Mouse (Mus musculus) gastrocnemius, postnatal 36 days (tissue): ENCODE results near the gene Ltk. TPM values are rescaled to one million over a fixed set of nuclear protein-coding genes. Genes with fewer than 3 reads are reported as not detected.

Experiments
- DNase-seq, 2 experiments: peaks; one replicate each; pipeline ENCODE4 v3.0.0; 2022
- intact Hi-C: fragments of 180-260 bp; cut with DNase I; formaldehyde crosslinking; loops from one replicate; pipeline ENCODE4 v1.15.1; 2025
- long read RNA-seq, 2 experiments: library from polyadenylated mRNA; stranded (forward); transcript quantifications; one replicate each; pipeline ENCODE4 v2.0.0; 2021
- total RNA-seq, 2 experiments: library from RNA; stranded (reverse); gene quantifications; 2 replicates each; pipeline ENCODE4 v1.2.3; 2021

The Ltk gene
- total RNA-seq: not detected
- long read RNA-seq, experiment 1: 0 reads
- long read RNA-seq, experiment 2: 0 reads

- no peak for DNase-seq
- intact Hi-C loops: no loop called here
Measured at GRCm38 (mm10) chr2:119760251-119760650, at the start of gene Ltk. Ltk (minus strand) TSS chr2:119760431.

- intact Hi-C loops: no loop called here
- no peak for DNase-seq
Measured at GRCm38 (mm10) chr2:119808881-119809280, 48.6 kb upstream of the Ltk start.

DNA sequence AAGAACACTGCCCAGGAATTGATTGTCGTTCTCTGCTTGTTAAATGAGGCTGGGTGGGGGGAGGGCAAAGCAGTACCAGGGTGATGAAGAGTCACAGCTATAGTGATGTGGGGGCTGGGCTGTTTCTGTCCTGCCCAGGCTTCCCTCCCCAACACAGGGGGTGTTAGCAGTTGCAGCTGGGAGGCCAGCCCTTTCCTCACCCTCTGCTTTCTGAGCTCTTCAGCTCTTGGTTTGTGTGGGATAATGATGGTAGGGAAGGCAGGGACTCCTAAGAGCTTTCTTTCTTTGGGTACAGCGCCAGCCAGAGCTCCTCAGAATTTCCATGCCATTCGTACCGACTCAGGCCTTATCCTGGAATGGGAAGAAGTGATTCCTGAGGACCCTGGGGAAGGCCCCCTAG lies 48.2 kb upstream of the Ltk start:
- no peak for DNase-seq
- intact Hi-C loops: no loop called here

GRCm38 (mm10) chr2:119805536-119805935 lies 45.3 kb upstream of the Ltk start:
- DNase-seq: no peak
- intact Hi-C loops: no loop called here

DNA sequence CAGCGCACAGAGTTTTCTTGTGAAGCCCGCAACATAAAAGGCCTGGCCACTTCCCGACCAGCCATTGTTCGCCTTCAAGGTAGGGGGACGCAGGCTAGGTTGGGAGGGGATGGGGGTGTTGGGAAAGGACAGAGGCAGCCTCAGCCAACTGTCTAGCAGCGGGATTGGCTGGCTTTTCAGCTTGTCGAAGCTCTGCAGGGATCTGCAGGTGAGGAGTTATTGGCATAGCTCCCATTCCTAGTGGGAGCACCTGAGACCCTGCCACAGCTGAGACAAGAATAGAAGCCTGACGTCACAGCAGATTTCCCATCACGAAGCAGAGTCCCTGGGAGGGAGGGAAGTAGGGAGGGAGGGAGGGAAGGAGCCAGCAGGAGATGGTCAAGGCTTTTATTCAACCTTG lies 44.5 kb upstream of the Ltk start:
- no peak for DNase-seq
- intact Hi-C loops: no loop called here

DNA sequence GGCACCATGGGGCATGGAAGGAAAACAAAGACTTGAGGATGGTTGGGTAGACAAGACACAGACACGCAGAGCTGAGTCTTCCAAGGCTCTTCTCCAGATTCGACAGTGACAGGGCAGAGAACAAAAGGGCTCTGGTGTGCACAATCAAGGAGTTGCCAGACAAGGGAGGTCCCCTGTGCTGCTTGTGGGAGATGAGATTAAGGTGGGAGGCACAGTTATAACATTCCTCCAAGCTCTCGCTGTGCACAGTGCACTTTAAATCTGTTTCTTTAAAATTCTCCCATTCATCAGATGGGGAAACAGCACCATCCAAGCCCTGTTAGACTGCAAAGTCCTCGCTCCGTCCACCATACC lies 44.0 kb upstream of the Ltk start:
- intact Hi-C loops: no loop called here
- no peak for DNase-seq

DNA sequence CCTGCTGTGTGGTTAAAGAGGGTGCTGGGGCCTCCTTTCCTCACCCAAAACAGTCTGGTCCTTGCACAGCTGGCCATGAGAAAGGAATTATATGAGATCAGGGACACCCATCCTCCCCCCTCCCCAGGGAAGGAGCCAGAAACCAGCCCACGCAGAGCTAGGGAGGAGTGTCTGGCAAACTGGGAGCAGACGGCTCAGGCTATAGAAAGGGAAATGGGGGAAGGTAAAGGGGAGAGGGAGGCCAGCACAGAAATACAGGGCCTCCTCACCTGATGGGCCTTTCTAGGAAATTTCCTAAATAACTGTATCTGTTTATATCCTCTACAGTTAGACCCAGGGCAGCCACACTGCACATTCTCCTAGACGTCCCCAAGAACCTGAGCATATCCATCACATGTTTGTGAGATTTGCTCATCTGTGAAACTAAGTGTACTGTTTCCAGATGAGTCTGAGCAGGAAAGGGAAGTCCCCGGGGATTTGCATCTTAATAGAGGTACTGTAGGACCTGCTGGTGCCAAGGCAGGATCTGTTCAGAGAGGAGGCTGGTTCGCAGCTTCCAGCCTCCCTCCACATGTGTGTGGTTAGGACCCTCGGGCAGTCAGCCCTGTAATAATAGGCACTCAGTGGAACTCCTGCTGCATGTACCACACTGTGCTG lies 43.5 kb upstream of the Ltk start:
- no peak for DNase-seq
- intact Hi-C loops: no loop called here

GRCm38 (mm10) chr2:119802767-119803617 lies 42.8 kb upstream of the Ltk start:
- intact Hi-C loops: no loop called here
- no peak for DNase-seq

DNA sequence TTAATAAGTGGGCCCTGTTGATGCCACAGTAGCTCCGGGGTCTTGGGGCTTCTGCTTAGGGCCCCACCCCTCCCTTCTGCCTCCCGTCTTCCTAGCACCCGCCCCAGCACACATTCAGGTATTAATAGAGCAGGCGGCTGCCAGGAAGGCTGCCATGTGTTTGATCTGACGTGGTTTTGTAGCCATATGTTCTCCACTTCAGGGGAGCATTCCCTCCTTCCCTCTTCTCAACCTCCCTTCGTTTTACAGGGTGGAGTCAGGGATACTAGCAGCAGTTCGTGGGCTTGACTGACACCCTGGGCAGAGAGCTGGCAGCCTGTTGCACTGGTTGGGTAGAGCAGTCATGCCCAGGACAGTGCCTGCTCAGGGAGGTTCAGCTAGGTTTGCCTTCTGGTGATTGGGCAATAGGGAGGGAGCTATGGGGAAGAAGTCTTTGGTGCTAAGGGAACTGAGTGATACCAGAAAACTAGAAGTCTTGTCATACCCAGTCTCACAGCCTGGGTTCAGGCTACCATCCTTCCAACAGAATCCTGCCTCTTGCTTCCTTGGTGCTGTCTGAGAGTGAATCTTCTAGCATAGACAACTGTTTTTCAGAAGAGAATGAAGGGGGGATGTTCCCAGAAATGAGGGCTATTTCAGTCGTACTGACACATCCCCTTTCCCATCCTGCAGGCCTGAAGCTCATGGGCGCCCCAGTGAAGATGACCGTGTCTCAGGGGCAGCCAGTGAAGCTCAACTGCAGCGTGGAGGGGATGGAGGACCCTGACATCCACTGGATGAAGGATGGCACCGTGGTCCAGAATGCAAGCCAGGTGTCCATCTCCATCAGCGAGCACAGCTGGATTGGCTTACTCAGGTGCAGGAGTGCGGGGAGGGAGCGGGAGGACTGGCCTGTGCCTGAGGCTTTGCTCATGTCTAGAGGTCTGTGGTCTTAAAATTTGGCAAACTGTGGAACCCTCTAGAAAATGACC lies 40.9 kb upstream of the Ltk start:
- intact Hi-C loops: no loop called here
- no peak for DNase-seq

DNA sequence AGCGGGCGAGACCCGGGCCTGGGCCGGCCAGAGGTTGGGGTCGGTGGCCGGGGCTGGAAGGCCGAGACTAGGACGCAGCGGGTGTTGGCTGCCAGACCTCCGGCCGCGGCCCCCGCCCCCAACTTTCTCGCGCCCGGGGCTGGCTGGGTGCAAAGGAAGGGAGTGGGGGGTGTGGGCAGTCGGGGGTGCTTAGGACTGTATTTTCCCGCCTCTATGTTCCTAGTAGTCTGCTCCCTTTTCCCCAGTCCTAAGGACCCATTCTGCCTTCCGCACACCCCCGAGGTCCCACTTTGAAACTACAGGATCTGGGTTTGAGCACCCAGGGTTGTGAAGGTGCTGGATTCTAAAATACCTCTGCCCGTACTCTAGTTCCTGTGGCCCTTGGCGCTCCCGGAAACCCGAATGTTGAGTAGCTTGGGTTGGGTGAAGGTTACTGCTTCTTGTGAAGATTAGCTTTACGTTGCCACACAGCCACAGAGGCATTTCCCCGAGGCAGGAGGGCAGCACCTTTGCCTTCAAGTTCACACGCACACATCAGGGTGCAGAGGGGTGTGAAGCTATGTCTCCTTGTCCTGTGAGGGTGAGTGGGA lies 39.8 kb upstream of the Ltk start:
- intact Hi-C loops: no loop called here
- no peak for DNase-seq

DNA sequence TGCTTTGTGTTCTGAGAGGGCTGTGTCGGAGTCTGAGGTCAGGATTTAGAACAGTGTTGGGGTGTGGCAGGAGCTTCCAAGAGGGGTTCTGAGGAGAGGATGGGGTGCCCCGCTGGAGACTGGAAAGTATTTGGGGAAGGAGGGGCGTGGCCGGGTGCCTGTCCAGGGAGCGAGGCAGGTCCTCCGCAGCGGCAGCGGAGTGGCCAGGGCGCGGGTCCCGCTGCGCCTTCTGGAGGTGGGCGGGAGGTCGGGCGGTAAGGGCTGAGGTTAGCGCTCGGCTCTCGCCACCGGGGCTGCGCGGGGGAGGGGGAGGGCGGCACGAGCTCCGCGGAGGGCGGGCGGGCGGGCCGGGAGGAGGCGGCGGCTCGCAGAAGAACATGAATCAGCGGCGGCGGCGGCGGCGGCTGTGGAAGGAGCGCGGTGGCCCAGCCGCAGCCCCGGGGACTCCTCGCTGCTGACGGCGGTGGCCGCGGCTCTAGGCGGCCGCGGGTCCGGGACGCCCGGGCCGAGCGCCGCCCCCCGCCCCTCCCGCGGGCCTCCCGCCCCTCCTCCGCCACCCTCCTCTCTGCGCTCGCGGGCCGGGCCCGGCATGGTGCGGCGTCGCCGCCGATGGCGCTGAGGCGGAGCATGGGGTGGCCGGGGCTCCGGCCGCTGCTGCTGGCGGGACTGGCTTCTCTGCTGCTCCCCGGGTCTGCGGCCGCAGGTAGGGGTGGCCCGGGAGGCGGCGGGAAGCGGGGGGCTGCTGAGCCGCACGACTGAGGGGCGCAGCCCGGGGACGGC lies 39.1 kb upstream of the Ltk start:
- intact Hi-C loops: no loop called here
- DNase-seq: peak in 1 of 2 experiments; percentile 24

DNA sequence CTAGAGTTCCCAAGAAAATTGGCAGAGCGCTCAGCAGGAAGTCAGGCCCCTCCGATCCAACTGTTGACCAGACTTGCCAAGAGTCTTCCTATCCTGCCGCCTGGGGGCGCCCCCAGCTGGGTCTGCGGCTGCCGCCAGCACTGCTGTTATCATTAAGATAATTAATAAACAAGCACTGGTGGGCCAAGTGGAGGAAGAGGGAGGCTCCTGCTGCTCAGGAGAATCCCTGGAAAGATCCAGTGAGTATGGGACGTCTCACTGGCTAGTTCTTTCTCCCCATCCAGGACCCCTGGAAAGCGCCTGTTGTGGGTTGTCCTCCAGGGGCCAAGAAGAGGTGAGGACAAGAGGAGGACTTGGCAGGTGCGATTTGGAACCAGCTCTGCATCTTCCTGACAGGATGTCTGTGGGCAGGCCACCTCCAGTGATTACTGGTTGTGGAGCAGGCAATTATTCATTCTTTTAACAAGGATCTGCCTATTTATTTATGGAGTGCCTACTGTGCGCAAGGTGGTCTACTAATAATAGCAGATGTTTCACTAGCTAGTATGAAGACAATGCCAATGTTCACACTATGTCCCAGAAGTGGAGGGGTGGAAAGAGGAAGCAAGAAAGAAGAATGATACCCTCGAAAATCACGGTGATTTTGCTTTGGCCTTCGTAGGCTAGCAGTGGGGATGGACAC lies 38.2 kb upstream of the Ltk start:
- intact Hi-C loops: no loop called here
- DNase-seq: peak; percentile 38 to 58

DNA sequence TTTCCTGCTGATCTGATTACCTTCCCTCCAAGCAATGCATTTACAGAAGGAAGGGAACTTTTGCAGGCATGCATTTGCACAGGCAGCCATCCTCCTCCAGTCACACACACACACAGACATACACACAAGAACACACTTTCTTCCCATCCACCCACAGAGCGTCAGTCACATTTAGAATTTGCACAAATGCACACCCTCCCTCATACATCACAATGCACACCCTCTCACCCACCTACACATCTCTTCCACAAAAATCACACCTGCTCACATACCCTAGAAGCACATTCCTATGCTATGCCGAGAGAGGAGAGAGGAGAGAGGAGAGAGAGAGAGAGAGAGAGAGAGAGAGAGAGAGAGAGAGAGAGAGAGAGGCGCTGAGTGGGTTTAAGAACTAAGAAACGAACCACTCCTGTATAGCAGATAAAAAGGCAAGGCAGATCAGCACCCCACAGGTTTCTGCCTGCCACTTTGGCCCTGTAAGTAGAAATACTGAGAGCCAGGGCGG lies 37.1 kb upstream of the Ltk start, which contains the start of gene Tyro3:
TSS of gene Tyro3 (plus strand) at position 455 of the 505 bp plus-strand sequence.
- intact Hi-C loops: no loop called here
- DNase-seq: no peak

GRCm38 (mm10) chr2:119789996-119790395 lies 29.8 kb upstream of the Ltk start:
- intact Hi-C loops: no loop called here
- no peak for DNase-seq

DNA sequence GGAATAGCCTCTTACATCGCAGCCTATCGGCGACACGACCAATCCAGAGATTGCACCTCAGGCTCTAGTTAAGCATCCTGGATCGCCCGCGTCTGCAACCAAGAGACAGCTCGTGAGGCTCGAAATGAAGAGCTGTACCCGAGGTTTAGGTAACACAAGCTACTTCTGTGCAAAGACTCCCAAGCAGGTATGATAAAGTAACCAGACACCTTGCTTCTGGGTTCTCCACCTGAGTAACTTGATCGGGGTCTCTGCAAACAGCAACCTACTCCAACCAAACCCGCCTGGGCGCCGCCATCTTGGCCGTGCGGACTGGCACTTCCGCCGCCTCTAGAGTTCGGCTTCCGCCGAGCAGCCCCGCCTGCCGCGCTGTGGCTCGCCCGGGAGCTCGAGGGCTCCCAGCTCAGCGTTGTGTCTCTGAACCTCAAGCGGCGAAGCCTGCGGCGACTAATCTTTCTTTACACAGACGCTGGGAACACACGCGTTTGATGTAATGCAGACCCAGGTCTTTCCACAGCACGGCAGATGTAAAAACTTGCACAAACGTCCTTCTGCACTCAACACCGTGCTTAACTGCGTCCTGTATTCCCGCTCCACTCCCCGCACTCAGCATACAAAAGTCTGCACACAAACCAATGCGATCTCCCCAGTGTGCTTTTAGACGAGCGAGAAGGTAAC lies 27.1 kb upstream of the Ltk start, which contains the start of gene Rpap1:
TSS of gene Rpap1 (minus strand) at position 332 of the 678 bp plus-strand sequence.
- peak; percentile 73 to 74 for DNase-seq
- intact Hi-C loops: no loop called here

- DNase-seq: no peak
- intact Hi-C loops: no loop called here
Measured at GRCm38 (mm10) chr2:119767246-119767645, 7.0 kb upstream of the Ltk start.

GRCm38 (mm10) chr2:119763924-119764323 lies 3.7 kb upstream of the Ltk start:
- DNase-seq: no peak
- intact Hi-C loops: no loop called here

GRCm38 (mm10) chr2:119762276-119762675 lies 2.0 kb upstream of the Ltk start:
- no peak for DNase-seq
- intact Hi-C loops: no loop called here
